Mouse (Mus musculus) cerebellum, adult 8-10 months (tissue): Measurements from ENCODE around the gene BC028528.
"Not testable (repeated sequence)": the region's sequence is repeated elsewhere in the genome, so short reads cannot be mapped to it uniquely, and the experiment has no call there.

Experiments used
- DNase-seq: peaks from one replicate; pipeline ENCODE4 v3.0.0; 2022

BC028528 gene

GRCm38 (mm10) chr3:95905146-95905939 lies 13.5 kb upstream of the BC028528 start:
- DNase-seq, result no peak

GRCm38 (mm10) chr3:95904568-95904967 lies 12.8 kb upstream of the BC028528 start, which contains the start of gene Car14:
Gene Car14 (minus strand): TSS chr3:95904691.
- no peak for DNase-seq

DNA sequence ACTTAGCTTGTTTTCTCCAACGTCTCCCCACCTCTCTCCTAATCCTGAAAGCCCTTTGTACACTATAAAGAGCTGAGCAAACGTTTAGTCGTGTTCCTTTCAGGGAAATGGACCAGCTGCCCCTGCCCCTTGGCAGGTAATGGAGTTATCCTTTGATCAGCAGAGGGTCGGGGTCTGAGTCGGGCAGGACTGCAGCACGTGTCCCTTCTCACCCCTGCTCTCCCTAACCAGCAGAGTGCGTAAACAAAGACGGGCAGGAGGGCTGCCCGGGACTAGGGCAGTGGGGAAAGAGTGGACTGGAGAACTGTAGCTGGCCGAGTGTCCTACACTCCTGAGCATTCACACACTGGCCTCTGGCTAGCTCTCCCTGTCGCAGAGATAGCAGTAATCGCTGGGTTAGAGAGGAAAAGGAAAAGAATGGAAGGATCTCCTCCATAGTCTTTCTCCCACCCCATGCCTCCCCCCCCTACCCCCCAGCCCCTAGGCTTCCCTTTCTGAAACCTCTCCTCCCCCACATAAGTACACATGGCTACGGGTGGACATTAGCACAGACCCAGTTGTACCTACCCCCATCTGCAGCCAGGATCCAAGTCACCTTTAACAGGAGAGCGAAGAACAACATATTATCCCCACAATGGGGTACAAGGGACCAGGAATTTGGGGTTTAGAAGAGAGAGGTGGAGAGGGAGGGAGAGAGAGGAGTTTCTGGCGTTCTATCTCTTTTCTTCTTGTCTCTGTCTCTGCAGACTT lies 12.1 kb upstream of the BC028528 start:
- DNase-seq, result no peak

DNA sequence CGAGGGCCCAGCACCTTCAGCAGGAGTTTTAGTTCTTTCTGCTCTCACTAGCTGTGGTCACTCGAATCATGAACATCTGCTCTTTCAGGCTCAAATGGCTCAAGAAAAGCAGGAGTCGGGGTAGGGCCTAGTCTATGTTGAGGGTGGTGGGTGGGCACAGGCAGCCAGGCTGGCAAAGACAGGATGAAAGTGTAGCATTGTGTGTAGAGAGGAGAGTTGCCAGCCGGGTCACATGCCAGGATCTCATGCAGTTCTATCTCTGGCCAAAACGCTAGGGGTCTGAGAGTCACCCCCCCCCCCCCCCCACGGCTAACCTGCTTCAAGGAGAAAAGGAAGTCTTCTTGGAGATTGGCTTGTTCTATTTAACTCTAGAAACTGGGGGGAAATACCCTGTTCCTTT lies 10.8 kb upstream of the BC028528 start:
- DNase-seq, result no peak

- no peak for DNase-seq
Measured at GRCm38 (mm10) chr3:95902373-95902625, 10.5 kb upstream of the BC028528 start.

DNA sequence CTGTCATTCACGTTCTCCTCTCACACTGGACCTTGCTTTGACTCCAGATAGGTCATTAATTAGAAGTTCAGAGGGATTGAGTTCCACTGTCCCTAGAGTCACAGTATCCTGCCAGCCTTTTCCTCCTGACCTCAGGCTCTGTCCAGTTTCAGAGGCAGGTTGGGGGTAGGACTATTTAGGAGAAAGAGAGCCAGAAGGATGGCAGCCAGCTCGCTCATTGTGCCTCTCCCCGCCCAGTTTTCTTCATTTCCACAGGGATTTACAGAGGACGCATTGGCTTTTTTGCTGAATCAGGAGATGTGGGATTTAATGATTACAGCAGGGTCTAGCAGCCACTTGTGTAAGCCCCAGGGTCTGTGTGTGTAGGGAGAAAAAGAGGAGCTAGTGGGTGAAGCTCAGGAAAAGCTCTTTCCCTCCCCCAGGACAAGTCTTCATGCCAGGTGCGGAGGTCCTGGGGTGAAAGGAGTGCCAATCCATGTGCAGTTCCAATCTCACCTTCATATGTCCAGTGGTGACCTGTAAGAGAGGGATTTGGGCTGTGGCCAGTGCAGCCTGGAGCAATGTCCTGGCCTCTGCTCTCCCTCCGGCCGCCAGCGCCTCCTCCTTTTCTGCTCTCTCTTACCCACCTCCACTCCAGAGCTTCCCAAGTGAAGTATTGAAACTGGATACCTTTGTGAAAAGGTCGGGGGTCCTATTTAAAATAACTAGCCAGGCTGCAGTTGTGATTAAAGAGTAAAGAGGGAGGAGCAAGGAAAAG lies 10.0 kb upstream of the BC028528 start:
- DNase-seq, result no peak

- no peak for DNase-seq
Measured at GRCm38 (mm10) chr3:95899800-95900524, 8.2 kb upstream of the BC028528 start.

GRCm38 (mm10) chr3:95895501-95895900 lies 3.7 kb upstream of the BC028528 start:
- DNase-seq, result not testable (repeated sequence)

DNA sequence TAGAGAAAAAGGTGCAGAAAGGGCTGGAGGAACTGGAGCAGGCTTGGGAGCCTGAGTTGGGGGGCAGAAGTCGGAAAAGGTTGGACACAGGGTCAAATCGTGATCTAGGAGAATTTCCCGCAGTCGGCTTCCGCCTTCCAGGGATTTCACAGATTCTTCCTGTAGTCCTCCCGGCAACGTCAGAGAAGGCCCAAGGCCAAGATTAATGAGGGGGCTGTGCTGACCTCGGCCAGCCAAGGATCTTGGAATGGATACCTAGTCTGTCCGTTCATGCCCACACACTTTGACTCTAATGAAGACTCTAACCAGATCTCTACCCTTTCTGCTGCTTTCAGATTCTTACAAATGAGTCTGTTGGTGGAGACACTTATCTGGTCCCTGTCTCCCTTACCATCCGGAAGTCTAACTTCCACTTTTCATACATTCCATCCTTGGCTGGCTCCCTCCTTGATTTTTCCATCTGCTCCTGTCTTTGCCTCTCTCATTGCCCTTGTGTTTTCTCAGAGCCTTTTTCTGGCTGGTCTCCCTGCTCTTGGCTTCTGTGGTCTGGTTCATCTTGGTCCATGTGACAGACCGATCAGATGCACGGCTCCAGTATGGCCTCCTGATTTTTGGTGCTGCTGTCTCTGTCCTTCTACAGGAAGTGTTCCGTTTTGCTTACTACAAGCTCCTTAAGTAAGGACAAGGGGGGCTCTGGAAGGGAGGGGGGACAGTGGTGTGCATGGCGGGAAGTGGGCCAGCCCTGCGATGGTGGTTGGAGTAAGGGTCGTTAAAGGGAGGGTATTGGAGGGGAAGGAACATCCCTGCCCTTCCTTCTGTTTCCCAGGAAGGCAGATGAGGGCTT lies 2.7 kb upstream of the BC028528 start:
- DNase-seq, result peak; percentile 52

- DNase-seq, result peak; percentile 96
Measured at GRCm38 (mm10) chr3:95893606-95894316, 2.0 kb upstream of the BC028528 start, which contains the start of gene Aph1a. Gene Aph1a (plus strand): TSS chr3:95893969.

DNA sequence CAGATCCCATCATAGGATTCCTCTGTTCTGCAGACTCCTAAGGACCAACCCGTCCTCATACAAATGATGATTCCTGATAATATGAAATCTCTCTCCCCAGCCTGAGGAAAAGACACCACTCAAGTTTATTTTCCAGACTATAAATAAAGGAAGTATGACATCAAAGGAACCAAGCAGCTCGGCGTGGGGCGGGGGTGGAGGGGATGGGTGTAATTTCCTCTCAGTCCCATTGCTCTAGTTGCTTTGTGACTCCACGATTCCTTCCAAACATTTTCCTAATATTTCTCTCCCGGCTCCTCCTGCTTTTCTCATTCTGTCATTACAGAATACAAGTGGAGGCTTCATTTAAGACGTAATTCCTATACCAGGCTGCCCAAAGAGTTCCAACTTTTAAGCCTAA lies 1.3 kb upstream of the BC028528 start:
- DNase-seq, result no peak

GRCm38 (mm10) chr3:95892066-95893052 lies 554 bp upstream of the BC028528 start:
- no peak for DNase-seq

- DNase-seq, result no peak
Measured at GRCm38 (mm10) chr3:95889664-95890063, 2.1 kb downstream of the BC028528 start.

- no peak for DNase-seq
Measured at GRCm38 (mm10) chr3:95887596-95887995, 4.2 kb downstream of the BC028528 start.

GRCm38 (mm10) chr3:95884400-95884799 lies 7.4 kb downstream of the BC028528 start:
- no peak for DNase-seq

GRCm38 (mm10) chr3:95882816-95883425 lies 8.9 kb downstream of the BC028528 start:
- peak; percentile 57 for DNase-seq

DNA sequence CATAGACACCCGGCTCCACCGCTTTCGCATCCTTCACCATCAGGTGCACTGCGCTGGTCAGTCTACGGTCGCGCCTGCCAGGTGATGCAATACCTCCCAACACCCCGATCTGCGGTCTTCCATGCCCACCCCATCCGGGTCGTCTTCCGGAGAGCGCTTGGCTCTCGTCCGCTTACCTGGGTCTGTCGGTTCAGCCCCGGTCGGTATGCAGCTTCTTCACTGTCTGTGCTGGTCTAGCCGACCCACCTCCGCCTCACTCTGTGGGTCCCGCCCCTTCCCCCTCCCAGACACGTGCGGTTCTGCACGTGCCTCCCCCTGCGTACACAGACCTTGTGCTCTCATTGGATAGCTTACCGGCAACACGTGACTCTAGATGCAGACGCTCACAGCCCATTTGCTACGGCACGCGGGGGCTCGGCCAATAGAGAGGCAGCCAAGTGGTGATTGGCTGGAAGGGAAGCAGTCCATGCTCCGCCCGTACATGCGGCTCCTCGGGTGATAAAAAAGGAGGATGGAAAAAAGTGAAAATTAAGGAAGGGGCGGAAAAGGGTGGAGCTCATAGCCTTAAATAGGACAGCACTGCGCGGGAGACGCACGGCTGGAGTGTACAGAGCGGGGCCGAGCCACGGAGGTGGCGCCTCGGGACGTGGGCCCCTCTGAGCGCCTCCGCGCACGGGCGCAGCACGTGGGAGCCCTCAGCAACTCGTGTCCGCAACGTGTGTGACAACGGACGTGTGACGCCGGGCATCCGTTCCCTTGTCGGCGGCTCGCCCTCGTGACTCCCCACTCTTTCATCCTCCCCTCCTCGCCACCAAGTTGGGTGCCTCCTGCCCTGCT lies 9.6 kb downstream of the BC028528 start, which contains the start of gene Ciart:
Gene Ciart (minus strand): TSS at position 273 of the 837 bp plus-strand sequence.
- DNase-seq, result peak; percentile 90

DNA sequence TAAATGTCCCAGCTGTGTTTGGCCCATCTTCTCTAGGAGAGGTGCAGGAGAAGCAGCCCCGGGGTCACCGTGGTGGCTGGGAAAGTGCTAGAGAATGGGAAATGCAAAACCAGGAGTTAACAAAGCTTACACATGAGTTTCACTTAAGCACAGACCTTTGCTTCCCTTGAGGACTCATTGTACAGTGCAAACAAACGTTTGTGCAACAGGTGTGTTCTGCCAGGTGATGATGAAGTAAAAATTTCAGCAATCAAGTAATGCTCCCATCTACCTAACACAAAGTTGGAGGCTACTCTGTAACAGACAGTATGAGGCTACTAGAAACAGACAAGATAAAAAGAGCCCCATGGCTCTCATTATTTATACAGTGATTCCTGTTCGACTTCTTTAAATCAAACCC lies 12.7 kb downstream of the BC028528 start:
- DNase-seq, result no peak
